Mouse (Mus musculus): Measurements from ENCODE around the gene Plac8. TPM values are rescaled to one million over a fixed set of nuclear protein-coding genes. Genes with fewer than 3 reads are reported as not detected.

The Plac8 gene
- polyA plus RNA-seq, 1 experiment from 2014 or later: 2.5 TPM

- Histone ChIP-seq H3K27ac (replicated peaks) (peak within 1 kb of the TSS; percentile 93), H3K4me1 (peaks cover 19% of the 10 kb centered on the region), H3K4me3 (peak within 1 kb of the TSS; percentile 87), H3K36me3 (peaks cover 13% of the 10 kb centered on the region), H3K27me3 (ENCODE audit: low read depth, poor library complexity, severe bottlenecking) (no peaks in the 10 kb centered on the region), H3K9me3 (replicated peaks) (no peaks in the 10 kb centered on the region)
- peak; percentile 97 for DNase-seq (ENCODE audit: low spot score)
- under 1% methylated on average over 64 of the region's 64 CpGs for WGBS
These were observed 53.7 kb downstream of the Plac8 start, which contains the start of gene Cops4 for GRCm38 (mm10) chr5:100518049-100519026. TSS of gene Cops4 (plus strand) at chr5:100518309.

GRCm38 (mm10) chr5:100512576-100512975 is 59.5 kb downstream of the Plac8 start:
- H3K27ac ChIP-seq (replicated peaks): no peak overlapping the region
- no peak overlapping the region for H3K4me3 ChIP-seq
- H3K4me1 ChIP-seq: peaks cover 2% of the 10 kb centered on the region
- H3K27me3 ChIP-seq (ENCODE audit: low read depth, poor library complexity, severe bottlenecking): no peaks in the 10 kb centered on the region
- H3K9me3 ChIP-seq (replicated peaks): no peaks in the 10 kb centered on the region
- no peaks in the 10 kb centered on the region for H3K36me3 ChIP-seq
- no peak for DNase-seq (ENCODE audit: low spot score)

- DNase-seq (ENCODE audit: low spot score): no peak
- Histone ChIP-seq H3K36me3 (no peaks in the 10 kb centered on the region), H3K9me3 (replicated peaks) (no peaks in the 10 kb centered on the region), H3K27ac (replicated peaks) (no peak overlapping the region), H3K27me3 (ENCODE audit: low read depth, poor library complexity, severe bottlenecking) (no peaks in the 10 kb centered on the region), H3K4me1 (no peaks in the 10 kb centered on the region), H3K4me3 (no peak overlapping the region)
- 78% methylated on average over 11 of the region's 11 CpGs for WGBS
These were observed 62.8 kb downstream of the Plac8 start for GRCm38 (mm10) chr5:100509247-100509646.

Other genes with a start within 250 kb of the Plac8 start
- gene Sec31a, start 156.0 kb downstream of the Plac8 start, polyA plus RNA-seq (2016; fragmentation: Nextera tagmentation; extraction: Ambion mirVana): 101 and 109 TPM in 2 replicates
- 14.4 and 15.0 TPM in 2 replicates for gene Lin54, start 71.6 kb downstream of the Plac8 start, polyA plus RNA-seq (2016; fragmentation: Nextera tagmentation; extraction: Ambion mirVana)
- gene Cops4, start 53.9 kb downstream of the Plac8 start, polyA plus RNA-seq (2016; fragmentation: Nextera tagmentation; extraction: Ambion mirVana): 239 and 245 TPM in 2 replicates
- 54.9 and 58.2 TPM in 2 replicates for gene Coq2, start 102.9 kb upstream of the Plac8 start, polyA plus RNA-seq (2016; fragmentation: Nextera tagmentation; extraction: Ambion mirVana)
- gene Hpse, start 147.5 kb upstream of the Plac8 start, polyA plus RNA-seq (2016; fragmentation: Nextera tagmentation; extraction: Ambion mirVana): 1.2 TPM in 2 replicates
- 23.7 and 24.6 TPM in 2 replicates for gene Helq, start 226.4 kb upstream of the Plac8 start, polyA plus RNA-seq (2016; fragmentation: Nextera tagmentation; extraction: Ambion mirVana)
- gene Mrps18c, start 226.4 kb upstream of the Plac8 start, polyA plus RNA-seq (2016; fragmentation: Nextera tagmentation; extraction: Ambion mirVana): 198 and 202 TPM in 2 replicates
- 30.5 and 32.3 TPM in 2 replicates for gene Abraxas1, start 248.7 kb upstream of the Plac8 start, polyA plus RNA-seq (2016; fragmentation: Nextera tagmentation; extraction: Ambion mirVana)